Mouse (Mus musculus) cerebellum, adult 9-10 months (tissue): ENCODE results near the gene 4921517D22Rik.

ENCODE experiments used
- DNase-seq: peaks from one replicate; pipeline ENCODE4 v3.0.0; 2022

4921517D22Rik gene

DNA sequence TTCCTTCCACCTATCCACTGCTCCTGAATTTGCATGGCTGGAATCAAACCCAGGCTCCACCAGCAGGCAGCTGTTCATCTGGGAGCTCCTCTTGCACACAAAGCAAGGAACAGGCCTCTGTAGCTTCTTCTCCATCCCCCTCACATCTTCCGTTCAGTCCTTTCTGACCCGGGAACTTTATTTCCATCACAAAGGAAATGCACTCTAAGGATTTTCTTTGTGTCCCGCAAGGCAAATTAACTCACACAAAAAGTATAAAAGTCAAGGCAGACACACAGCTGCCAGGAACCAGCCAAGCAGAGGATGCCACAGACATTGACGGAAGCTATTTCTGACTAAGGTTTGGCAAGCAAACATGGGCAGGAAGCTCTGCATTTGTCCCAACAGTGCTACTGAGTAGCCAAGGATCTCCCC, 36.9 kb downstream of the 4921517D22Rik start:
- no peak for DNase-seq

DNA sequence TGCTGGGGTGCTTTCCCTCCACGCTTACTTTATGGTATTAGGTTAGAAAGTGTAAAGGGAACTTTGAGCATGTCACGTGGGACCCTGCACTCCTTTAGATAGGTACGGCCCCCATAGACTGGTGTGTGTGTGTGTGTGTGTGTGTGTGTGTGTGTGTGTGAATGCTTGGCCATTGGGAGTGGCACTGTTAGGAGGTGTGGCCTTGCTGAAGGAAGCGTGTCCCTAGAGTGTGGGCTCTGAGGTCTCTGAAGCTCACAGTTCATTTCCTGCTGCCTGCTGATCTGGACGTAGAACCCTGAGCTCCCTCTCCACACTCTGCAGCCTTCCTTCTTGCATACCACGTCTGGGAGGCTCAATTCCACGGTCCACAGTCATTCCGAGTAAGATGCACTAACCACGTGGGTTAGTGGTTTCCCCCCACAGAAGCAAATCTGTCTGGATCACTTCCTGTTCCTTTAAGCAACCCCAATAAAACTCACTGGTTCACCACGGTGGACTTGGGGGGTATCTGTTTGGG, 37.5 kb downstream of the 4921517D22Rik start:
- DNase-seq: no peak

- no peak for DNase-seq
Measured at GRCm38 (mm10) chr13:59655718-59656315, 38.1 kb downstream of the 4921517D22Rik start.

GRCm38 (mm10) chr13:59654465-59654864, 39.4 kb downstream of the 4921517D22Rik start:
- no peak for DNase-seq

GRCm38 (mm10) chr13:59653136-59653535, 40.8 kb downstream of the 4921517D22Rik start:
- no peak for DNase-seq

- DNase-seq: no peak
Measured at GRCm38 (mm10) chr13:59652651-59653050, 41.3 kb downstream of the 4921517D22Rik start.

DNA sequence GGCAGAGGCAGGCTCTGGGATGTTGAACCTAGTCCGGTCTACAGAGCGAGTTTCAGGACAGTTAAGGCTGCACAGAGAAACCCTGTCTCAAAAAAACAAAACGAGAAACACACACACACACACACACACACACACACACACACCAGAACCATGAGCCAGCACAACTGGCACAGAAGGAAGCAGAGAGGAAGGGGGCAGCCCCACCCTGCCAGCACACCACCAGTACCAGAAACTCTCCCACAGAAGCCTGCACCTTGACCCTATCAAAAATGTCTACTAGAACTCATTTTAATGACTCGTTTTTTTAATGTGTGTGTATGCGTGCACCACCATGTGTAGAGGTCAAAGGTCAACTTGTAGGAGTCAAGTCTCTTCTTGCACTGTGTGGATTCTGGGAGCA, 44.1 kb downstream of the 4921517D22Rik start:
- no peak for DNase-seq

- peak; percentile 81 for DNase-seq
Measured at GRCm38 (mm10) chr13:59648598-59648997, 45.3 kb downstream of the 4921517D22Rik start.

GRCm38 (mm10) chr13:59647484-59647883, 46.4 kb downstream of the 4921517D22Rik start:
- DNase-seq: no peak

DNA sequence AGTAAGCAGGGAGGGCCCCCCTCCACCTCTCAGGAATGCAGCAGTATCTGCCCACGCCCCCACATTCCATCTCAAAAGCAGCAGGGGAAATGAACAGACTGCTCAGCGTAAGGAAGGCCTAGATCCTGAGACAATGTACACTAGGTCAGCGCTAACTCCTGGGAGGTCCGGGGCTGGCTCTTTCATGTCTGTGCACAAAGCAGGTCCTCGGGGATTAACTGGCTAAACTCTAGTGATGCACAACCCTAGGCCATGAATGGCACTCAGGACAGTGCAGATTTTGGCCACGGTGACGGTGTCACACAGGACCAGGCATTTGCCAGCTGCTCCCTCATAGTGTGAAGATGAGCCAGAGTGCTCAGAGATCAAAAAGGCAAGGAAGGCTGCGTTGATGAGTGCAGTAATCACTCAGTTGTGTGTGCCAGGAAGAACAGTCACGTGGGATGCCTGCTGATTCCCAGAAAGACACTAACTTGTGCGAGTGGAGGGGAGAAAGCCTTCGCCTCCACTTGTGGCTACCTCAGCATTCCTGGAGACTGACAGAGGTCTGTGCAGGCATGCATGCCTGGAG, 47.1 kb downstream of the 4921517D22Rik start:
- DNase-seq: no peak

- DNase-seq: no peak
Measured at GRCm38 (mm10) chr13:59645491-59645890, 48.4 kb downstream of the 4921517D22Rik start.

- DNase-seq: no peak
Measured at GRCm38 (mm10) chr13:59642818-59643217, 51.1 kb downstream of the 4921517D22Rik start.

DNA sequence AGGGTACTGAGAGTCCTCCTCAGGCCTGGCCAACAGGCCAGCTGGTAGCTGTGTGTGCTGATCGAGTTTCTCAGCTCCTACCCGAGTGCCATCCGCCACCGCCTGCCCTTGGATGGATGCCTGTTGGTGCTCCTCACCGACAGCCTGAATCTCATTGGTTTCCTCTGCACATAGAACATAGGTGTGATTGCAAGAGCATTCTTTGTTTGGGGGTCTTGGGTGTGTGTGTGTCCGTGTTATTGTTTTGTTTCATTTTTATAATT, 53.8 kb downstream of the 4921517D22Rik start:
- peak; percentile 94 for DNase-seq

DNA sequence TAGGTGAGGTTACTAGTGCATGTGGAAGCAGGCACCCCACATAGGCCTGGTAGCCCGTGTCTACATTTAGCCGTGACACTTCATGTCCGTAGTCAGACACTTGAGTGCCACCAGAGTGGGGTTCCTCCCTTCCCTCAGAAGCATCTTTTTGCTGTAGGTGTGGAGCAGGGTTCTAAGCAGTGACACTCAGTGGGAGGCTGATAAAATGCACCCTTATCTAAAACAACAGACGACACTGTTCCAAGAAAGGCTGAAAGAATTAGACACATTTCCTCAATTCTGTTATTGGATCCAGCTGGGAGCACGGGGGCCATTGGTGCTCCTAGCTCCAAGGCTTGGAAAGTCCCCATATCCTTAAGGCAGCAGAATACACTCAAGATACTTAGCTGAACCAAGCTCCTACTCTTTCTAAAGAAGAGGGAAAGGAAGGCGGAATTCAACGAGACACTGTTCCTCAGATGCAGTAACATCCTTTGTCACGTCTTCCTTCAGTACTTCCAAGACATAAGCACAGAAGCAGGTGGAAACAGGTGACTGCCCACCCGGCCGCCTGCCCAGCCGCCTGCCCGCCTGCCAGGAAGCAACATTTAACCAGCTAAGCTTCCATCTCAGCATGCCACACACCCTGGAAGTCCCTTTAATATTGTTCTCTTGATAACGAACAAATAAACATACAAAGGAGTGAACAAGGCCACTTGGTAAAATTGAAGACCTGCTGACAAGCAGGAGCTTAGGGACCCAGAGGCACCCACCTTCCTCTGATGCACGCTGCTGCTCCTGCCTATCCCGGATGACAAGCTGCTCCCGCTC, 54.3 kb downstream of the 4921517D22Rik start:
- no peak for DNase-seq

DNA sequence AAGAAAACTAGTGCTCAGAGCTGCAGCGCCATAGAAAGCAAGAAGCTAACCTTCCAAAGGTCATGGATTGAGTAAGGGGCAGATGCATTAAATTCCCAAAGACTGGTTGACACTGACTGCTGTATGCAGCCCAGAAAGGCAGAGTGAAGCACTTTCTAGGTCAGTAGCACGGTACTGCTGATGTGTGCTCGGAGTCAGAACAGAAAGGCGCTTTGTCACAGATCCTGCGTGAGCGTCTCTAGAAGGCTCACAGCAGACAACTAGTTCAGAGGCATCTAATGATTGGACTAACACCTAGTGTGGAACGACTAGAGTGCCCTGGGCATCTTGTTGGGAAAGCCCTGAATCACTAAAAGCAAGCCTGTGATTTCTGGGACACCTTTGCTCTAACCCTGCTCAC, 56.1 kb downstream of the 4921517D22Rik start:
- peak; percentile 25 for DNase-seq
